Mouse (Mus musculus): ENCODE data around the gene Apc2. TPM values are rescaled to one million over a fixed set of nuclear protein-coding genes. Genes with fewer than 3 reads are reported as not detected.
A peak's percentile ranks its signal among the peaks of the same experiment; 100 is the strongest.

The Apc2 gene
- polyA plus RNA-seq, 1 experiment = 0.25 TPM

- Histone ChIP-seq H3K4me1 (ENCODE audit: control insufficient read depth, insufficient read depth, low read length) (no peaks in the 10 kb centered on the region), H3K4me3 (ENCODE audit: insufficient read depth, low read length) (no peak overlapping the region), H3K27ac (ENCODE audit: insufficient read depth, low read depth, low read length) (no peak overlapping the region)
- no peak for TF ChIP-seq POLR2A (IDR thresholded peaks at IDR 0.05; ENCODE audit: borderline replicate concordance, low read depth, low read length)
These were observed 5.0 kb downstream of the Apc2 start for GRCm38 (mm10) chr10:80300672-80301181.

- no peak for TF ChIP-seq POLR2A (IDR thresholded peaks at IDR 0.05; ENCODE audit: borderline replicate concordance, low read depth, low read length)
- TF ChIP-seq CTCF (IDR thresholded peaks at IDR 0.05; ENCODE audit: low read depth, low read length) = no peak
- Histone ChIP-seq H3K4me1 (ENCODE audit: control insufficient read depth, insufficient read depth, low read length) (no peaks in the 10 kb centered on the region), H3K27ac (ENCODE audit: insufficient read depth, low read depth, low read length) (no peak overlapping the region), H3K4me3 (ENCODE audit: insufficient read depth, low read length) (no peak overlapping the region)
These were observed 5.7 kb downstream of the Apc2 start for GRCm38 (mm10) chr10:80301256-80302081.

- Histone ChIP-seq H3K4me3 (ENCODE audit: insufficient read depth, low read length) (no peak overlapping the region), H3K4me1 (ENCODE audit: control insufficient read depth, insufficient read depth, low read length) (no peaks in the 10 kb centered on the region), H3K27ac (ENCODE audit: insufficient read depth, low read depth, low read length) (no peak overlapping the region)
- no peak for TF ChIP-seq POLR2A (IDR thresholded peaks at IDR 0.05; ENCODE audit: borderline replicate concordance, low read depth, low read length)
- TF ChIP-seq CTCF (IDR thresholded peaks at IDR 0.05; ENCODE audit: low read depth, low read length) = no peak
These were observed 6.2 kb downstream of the Apc2 start for GRCm38 (mm10) chr10:80302082-80302355.

GRCm38 (mm10) chr10:80302471-80302881 lies 6.7 kb downstream of the Apc2 start:
- no peak for TF ChIP-seq POLR2A (IDR thresholded peaks at IDR 0.05; ENCODE audit: borderline replicate concordance, low read depth, low read length)
- TF ChIP-seq CTCF (IDR thresholded peaks at IDR 0.05; ENCODE audit: low read depth, low read length) = no peak
- Histone ChIP-seq H3K27ac (ENCODE audit: insufficient read depth, low read depth, low read length) (no peak overlapping the region), H3K4me1 (ENCODE audit: control insufficient read depth, insufficient read depth, low read length) (no peaks in the 10 kb centered on the region), H3K4me3 (ENCODE audit: insufficient read depth, low read length) (no peak overlapping the region)

- H3K4me3 ChIP-seq (ENCODE audit: insufficient read depth, low read length) = peak overlapping the region; percentile 41
- H3K4me1 ChIP-seq (ENCODE audit: control insufficient read depth, insufficient read depth, low read length) = no peaks in the 10 kb centered on the region
- H3K27ac ChIP-seq (ENCODE audit: insufficient read depth, low read depth, low read length) = no peak overlapping the region
- TF ChIP-seq CTCF (IDR thresholded peaks at IDR 0.05; ENCODE audit: low read depth, low read length) (no peak), POLR2A (IDR thresholded peaks at IDR 0.05; ENCODE audit: borderline replicate concordance, low read depth, low read length) (no peak)
These were observed 8.7 kb downstream of the Apc2 start for GRCm38 (mm10) chr10:80304458-80304857.

- Histone ChIP-seq H3K4me1 (ENCODE audit: control insufficient read depth, insufficient read depth, low read length) (no peaks in the 10 kb centered on the region), H3K4me3 (ENCODE audit: insufficient read depth, low read length) (peak overlapping the region; percentile 41), H3K27ac (ENCODE audit: insufficient read depth, low read depth, low read length) (no peak overlapping the region)
- no peak for TF ChIP-seq CTCF (IDR thresholded peaks at IDR 0.05; ENCODE audit: low read depth, low read length)
- no peak for TF ChIP-seq POLR2A (IDR thresholded peaks at IDR 0.05; ENCODE audit: borderline replicate concordance, low read depth, low read length)
These were observed 9.1 kb downstream of the Apc2 start for GRCm38 (mm10) chr10:80304862-80305261.

- TF ChIP-seq POLR2A (IDR thresholded peaks at IDR 0.05; ENCODE audit: borderline replicate concordance, low read depth, low read length) (no peak), CTCF (IDR thresholded peaks at IDR 0.05; ENCODE audit: low read depth, low read length) (no peak)
- H3K4me3 ChIP-seq (ENCODE audit: insufficient read depth, low read length) = no peak overlapping the region
- no peak overlapping the region for H3K27ac ChIP-seq (ENCODE audit: insufficient read depth, low read depth, low read length)
- H3K4me1 ChIP-seq (ENCODE audit: control insufficient read depth, insufficient read depth, low read length) = peaks cover 10% of the 10 kb centered on the region
These were observed 15.8 kb downstream of the Apc2 start for GRCm38 (mm10) chr10:80311560-80311959.

GRCm38 (mm10) chr10:80312586-80313504 lies 17.1 kb downstream of the Apc2 start:
- H3K4me1 ChIP-seq (ENCODE audit: control insufficient read depth, insufficient read depth, low read length) = peaks cover 13% of the 10 kb centered on the region
- no peak overlapping the region for H3K4me3 ChIP-seq (ENCODE audit: insufficient read depth, low read length)

GRCm38 (mm10) chr10:80313627-80314201 lies 17.9 kb downstream of the Apc2 start:
- Histone ChIP-seq H3K27ac (ENCODE audit: insufficient read depth, low read depth, low read length) (no peak overlapping the region), H3K4me1 (ENCODE audit: control insufficient read depth, insufficient read depth, low read length) (peaks cover 13% of the 10 kb centered on the region), H3K4me3 (ENCODE audit: insufficient read depth, low read length) (no peak overlapping the region)
- no peak for TF ChIP-seq CTCF (IDR thresholded peaks at IDR 0.05; ENCODE audit: low read depth, low read length)
- TF ChIP-seq POLR2A (IDR thresholded peaks at IDR 0.05; ENCODE audit: borderline replicate concordance, low read depth, low read length) = no peak

More at GRCm38 (mm10) chr10:80312586-80313504, 17.1 kb downstream of the Apc2 start:
- TF ChIP-seq CTCF (IDR thresholded peaks at IDR 0.05; ENCODE audit: low read depth, low read length) (no peak), POLR2A (IDR thresholded peaks at IDR 0.05; ENCODE audit: borderline replicate concordance, low read depth, low read length) (no peak)
- no peak overlapping the region for H3K27ac ChIP-seq (ENCODE audit: insufficient read depth, low read depth, low read length)

All from bone marrow macrophage, adult 2 months (primary cell).